Mouse (Mus musculus) lung, postnatal 0 days (tissue): Measurements from ENCODE around the gene Tyk2. TPM values are rescaled to one million over a fixed set of nuclear protein-coding genes. Genes with fewer than 3 reads are reported as not detected.

Experiments
- ATAC-seq: fragments of 200-750 bp; cut with Nextera tagmentation; 2 replicates; pipeline ENCODE4 v1.8.0; 2017; ENCODE audit warnings: moderate library complexity
- DNase-seq: peaks from one replicate; pipeline ENCODE4 v3.0.0-alpha.2; 2016; ENCODE audit warnings: low spot score
- H3K27ac ChIP-seq: fragments of 300-500 bp; sonication (generic); 2 replicates; pipeline ENCODE4 v1.5.1; 2014; ENCODE audit warnings: antibody characterized with exemption, mild to moderate bottlenecking, low read length, mixed read lengths
- H3K27me3 ChIP-seq: fragments of 300-500 bp; sonication (generic); replicated peaks from 2 replicates; pipeline ENCODE4 v1.6.1; 2014; ENCODE audit warnings: low read length, mixed read lengths; ENCODE audit not compliant: insufficient read depth
- H3K36me3 ChIP-seq: fragments of 300-500 bp; sonication (generic); 2 replicates; pipeline ENCODE4 v1.6.1; 2014; ENCODE audit warnings: low read length, mixed read lengths; ENCODE audit not compliant: insufficient read depth
- H3K4me1 ChIP-seq: fragments of 300-500 bp; sonication (generic); 2 replicates; pipeline ENCODE4 v1.6.1; 2014; ENCODE audit warnings: antibody characterized with exemption, low read depth, low read length, mixed read lengths; ENCODE audit not compliant: insufficient read depth
- H3K4me2 ChIP-seq: fragments of 300-500 bp; sonication (generic); replicated peaks from 2 replicates; pipeline ENCODE4 v1.6.1; 2014; ENCODE audit warnings: low read depth, mild to moderate bottlenecking, low read length, moderate library complexity, mixed read lengths
- H3K4me3 ChIP-seq: fragments of 300-500 bp; sonication (generic); 2 replicates; pipeline ENCODE4 v1.5.1; 2014; ENCODE audit warnings: low read depth, low read length
- H3K9ac ChIP-seq: fragments of 300-500 bp; sonication (generic); replicated peaks from 2 replicates; pipeline ENCODE4 v1.6.1; 2014; ENCODE audit warnings: low read depth, mild to moderate bottlenecking
- H3K9me3 ChIP-seq: fragments of 300-500 bp; sonication (generic); 2 replicates; pipeline ENCODE4 v1.6.1; 2016; ENCODE audit warnings: low read length, mixed read lengths
- CTCF ChIP-seq: IDR thresholded peaks from 2 replicates; pipeline ENCODE4 v1.5.1; 2016; ENCODE audit warnings: antibody characterized with exemption, mild to moderate bottlenecking
- EP300 ChIP-seq: IDR thresholded peaks from 2 replicates; pipeline ENCODE4 v1.6.1; 2016; ENCODE audit warnings: antibody characterized with exemption, mild to moderate bottlenecking, control low read depth
- WGBS: fragments of 180-500 bp; shearing (Covaris S2); extraction: QIAGEN DNeasy Blood & Tissue Kit; methylation state at CpG from one replicate; pipeline ENCODE4 v1.1.7; 2014; 5-methylcytosine and 5-hydroxymethylcytosine counted together
- polyA plus RNA-seq: library from polyadenylated mRNA; unstranded; fragments of >200 nt; fragmentation: Nextera tagmentation; extraction: Ambion mirVana; gene quantifications from 2 replicates; pipeline ENCODE4 v1.2.1, GENCODE M21; 2015

The Tyk2 gene
- polyA plus RNA-seq, 1 experiment from 2014 or later, result 10.9 TPM

DNA sequence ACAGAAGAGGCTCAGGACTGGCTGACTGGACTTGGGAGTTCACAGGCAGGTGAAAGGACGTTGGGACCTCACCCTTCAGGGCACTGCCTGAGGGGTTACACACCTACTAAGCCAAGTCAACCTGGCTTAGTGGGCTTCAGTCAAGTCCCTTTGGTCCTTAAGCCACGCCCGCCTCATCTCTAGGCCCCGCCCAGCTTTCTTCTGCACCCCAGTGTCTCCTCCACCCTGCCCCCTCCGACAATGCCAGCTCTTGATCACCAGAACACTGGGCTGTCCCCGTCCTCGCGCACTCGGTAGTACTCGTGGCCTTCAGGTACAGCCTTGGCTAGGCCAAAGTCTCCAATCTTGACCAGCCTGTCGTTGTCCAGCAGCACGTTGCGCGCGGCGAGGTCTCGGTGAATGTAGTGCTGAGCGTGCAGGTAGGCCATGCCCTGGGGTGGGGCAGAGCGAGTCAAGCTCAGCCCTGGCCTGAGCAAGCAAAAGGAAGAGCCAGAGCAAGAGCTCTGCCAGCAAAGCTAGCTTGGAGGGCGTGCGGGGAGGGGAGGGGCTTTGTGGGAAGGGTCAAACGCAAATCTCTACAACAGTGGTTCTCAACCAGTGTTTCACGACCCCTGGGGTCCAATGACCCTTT, 23.3 kb downstream of the Tyk2 start:
- ATAC-seq, result no peak
- no peak for DNase-seq

DNA sequence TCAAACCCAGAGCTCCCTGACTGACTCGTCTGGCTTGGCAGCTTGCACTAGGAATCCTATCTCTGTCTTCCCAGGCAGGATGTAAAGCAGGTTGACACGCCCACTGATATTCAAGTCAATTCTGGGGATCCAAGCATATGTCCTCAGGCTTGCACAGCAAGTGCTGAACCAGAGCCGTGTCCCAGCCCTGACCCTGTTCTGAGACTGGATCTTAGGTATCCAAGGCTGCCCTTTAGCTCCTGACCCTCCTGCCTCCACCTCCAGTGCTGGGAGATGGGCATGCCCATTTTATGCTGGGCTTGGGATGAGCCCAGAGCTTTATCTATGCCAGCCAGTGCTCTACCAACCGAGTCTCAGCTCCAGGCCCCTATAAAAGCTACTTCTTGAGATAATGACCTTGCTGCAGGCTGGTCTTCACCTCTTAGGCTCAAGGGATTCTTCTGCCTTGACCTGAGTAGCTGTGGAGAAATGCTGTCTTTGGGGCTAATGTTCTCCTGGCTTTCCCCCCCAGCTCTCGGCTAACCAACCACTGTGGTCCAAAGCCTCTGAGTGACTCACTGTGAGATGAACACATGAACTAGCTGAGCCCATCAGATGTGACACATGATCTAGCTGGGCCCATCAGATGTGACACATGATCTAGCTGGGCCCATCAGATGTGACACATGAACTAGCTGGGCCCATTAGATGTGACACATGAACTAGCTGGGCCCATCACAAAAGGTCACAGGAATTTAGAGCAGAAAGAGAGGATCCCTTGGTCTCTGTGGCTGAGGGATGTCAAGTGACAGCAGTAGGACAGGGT, 25.1 kb downstream of the Tyk2 start:
- Histone ChIP-seq H3K36me3 (no peaks in the 10 kb centered on the region), H3K27me3 (no peaks in the 10 kb centered on the region), H3K9me3 (no peaks in the 10 kb centered on the region), H3K27ac (no peak overlapping the region), H3K4me2 (no peak overlapping the region), H3K4me1 (no peaks in the 10 kb centered on the region), H3K9ac (no peak overlapping the region), H3K4me3 (no peak overlapping the region)
- 76% methylated on average over 5 of the region's 5 CpGs for WGBS
- ATAC-seq (no peak), DNase-seq (no peak)
- TF ChIP-seq EP300 (no peak), CTCF (no peak)

More for the DNA sequence above, 23.3 kb downstream of the Tyk2 start:
- no peak overlapping the region for H3K9ac ChIP-seq
- H3K36me3 ChIP-seq, result no peaks in the 10 kb centered on the region
- no peaks in the 10 kb centered on the region for H3K4me1 ChIP-seq
- H3K4me3 ChIP-seq, result no peak overlapping the region
- WGBS, result 44% methylated on average over 23 of the region's 23 CpGs
- TF ChIP-seq EP300 (no peak), CTCF (no peak)
- H3K9me3 ChIP-seq, result no peaks in the 10 kb centered on the region
- no peak overlapping the region for H3K4me2 ChIP-seq
- no peak overlapping the region for H3K27ac ChIP-seq
- no peaks in the 10 kb centered on the region for H3K27me3 ChIP-seq

DNA sequence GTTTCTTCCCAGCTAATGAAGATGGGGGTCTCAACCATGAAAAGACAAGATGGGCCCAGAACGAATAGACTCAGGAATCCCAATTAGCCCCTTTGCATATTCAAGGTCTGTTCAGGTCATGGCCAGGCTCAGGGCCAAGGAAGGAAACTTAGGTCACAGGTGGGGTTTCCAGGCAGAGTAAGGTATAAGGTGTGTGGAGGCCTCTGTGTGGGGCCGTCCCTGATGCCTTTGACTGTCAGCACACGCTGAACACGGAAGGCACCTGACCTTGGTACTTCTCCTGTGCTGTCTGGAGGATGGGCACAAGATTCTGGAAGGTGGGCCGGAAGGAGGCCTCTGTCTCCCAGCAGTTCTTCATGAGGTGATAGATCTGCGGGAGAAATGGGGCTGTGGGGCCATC, 26.2 kb downstream of the Tyk2 start:
- no peaks in the 10 kb centered on the region for H3K4me1 ChIP-seq
- H3K9ac ChIP-seq, result no peak overlapping the region
- TF ChIP-seq CTCF (no peak), EP300 (no peak)
- no peaks in the 10 kb centered on the region for H3K27me3 ChIP-seq
- ATAC-seq, result no peak
- WGBS, result 89% methylated on average over 6 of the region's 6 CpGs
- H3K4me3 ChIP-seq, result no peak overlapping the region
- H3K9me3 ChIP-seq, result no peaks in the 10 kb centered on the region
- no peak overlapping the region for H3K27ac ChIP-seq
- H3K36me3 ChIP-seq, result no peaks in the 10 kb centered on the region
- no peak overlapping the region for H3K4me2 ChIP-seq
- DNase-seq, result no peak

DNA sequence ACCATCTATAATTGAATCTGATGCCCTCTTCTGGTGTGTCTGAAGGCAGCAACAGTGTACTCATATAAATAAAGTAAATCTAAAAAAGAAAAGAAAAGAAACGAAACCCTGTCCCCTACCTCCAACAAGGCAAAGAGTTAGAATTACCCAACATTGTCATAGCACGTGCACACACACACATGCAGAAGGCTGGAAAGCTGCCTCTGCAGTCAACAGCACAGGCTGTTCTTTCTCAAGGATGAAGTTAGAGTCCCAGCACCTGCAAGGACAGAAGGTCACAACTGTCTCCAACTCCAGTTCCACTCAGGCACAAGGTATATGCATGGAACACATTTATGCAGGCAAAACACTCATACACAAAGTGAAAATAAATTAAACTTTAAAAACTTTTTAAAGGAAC, 29.0 kb downstream of the Tyk2 start:
- no peaks in the 10 kb centered on the region for H3K36me3 ChIP-seq
- H3K4me2 ChIP-seq, result no peak overlapping the region
- H3K4me3 ChIP-seq, result no peak overlapping the region
- TF ChIP-seq EP300, result no peak
- TF ChIP-seq CTCF, result no peak
- H3K4me1 ChIP-seq, result no peaks in the 10 kb centered on the region
- no peaks in the 10 kb centered on the region for H3K9me3 ChIP-seq
- ATAC-seq, result no peak
- H3K27me3 ChIP-seq, result no peaks in the 10 kb centered on the region
- no peak overlapping the region for H3K9ac ChIP-seq
- WGBS, result 87% methylated on average over 2 of the region's 2 CpGs
- DNase-seq, result no peak
- H3K27ac ChIP-seq, result no peak overlapping the region

DNA sequence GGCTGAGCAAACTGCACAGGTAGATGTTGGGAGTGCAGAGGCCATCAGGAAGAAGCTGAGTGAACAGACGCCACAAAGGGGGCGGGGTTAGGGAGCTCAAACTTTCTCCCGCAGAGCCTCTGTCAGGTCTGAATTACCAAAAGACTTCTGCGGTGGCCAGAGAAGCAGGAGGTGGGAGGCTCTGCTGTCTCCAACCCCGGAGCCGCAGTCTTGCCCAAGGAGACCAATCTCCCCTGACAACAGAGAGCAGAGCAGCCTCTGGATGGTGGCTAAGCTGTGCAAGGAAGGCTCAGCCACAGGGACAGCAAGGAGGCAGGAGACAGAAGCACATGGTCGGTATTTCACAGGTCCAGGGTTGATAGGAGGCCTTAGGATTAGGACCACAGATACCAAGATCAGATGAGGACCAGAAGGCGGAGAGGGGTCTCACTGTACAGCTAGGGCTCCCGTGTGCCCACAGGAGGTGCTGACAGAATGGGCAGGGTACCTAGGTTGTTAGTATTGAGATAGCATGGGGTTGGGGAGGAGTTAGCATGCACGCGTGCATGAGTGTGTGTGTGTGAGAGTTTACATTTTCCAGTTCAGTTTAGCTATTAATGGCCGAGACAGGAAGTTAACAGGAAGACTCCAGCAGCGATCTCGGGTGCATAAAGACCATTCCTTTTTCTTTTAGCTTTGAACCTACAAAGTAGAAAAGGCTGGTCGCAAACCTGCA, 30.4 kb downstream of the Tyk2 start:
- 33% methylated on average over 15 of the region's 15 CpGs for WGBS
- H3K9me3 ChIP-seq, result no peaks in the 10 kb centered on the region
- H3K27ac ChIP-seq, result no peak overlapping the region
- no peak overlapping the region for H3K9ac ChIP-seq
- ATAC-seq (no peak), DNase-seq (no peak)
- no peak overlapping the region for H3K4me3 ChIP-seq
- H3K36me3 ChIP-seq, result no peaks in the 10 kb centered on the region
- H3K4me1 ChIP-seq, result no peaks in the 10 kb centered on the region
- no peak for TF ChIP-seq CTCF
- TF ChIP-seq EP300, result no peak
- H3K4me2 ChIP-seq, result no peak overlapping the region
- H3K27me3 ChIP-seq, result no peaks in the 10 kb centered on the region

DNA sequence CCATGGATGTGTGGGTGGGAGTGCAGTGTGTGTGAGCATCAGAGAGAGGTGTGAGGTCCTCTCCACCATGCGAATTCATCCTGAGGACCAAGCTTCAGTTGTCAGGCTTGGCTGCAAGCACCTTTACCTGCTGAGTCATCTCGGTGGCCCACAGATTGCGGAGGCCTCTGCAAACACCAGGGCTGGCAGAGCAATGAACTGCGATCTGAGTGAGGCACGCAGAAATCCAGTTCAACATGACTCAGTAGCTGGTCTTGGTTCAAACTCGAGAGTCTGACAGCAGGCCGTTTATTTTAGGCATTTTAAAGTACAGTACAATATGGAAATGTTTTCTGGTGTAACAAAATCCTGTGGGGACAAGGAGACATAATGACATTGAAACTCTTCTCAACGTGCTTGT, 33.2 kb downstream of the Tyk2 start:
- no peak overlapping the region for H3K4me2 ChIP-seq
- no peak overlapping the region for H3K27ac ChIP-seq
- H3K4me1 ChIP-seq, result no peaks in the 10 kb centered on the region
- no peak overlapping the region for H3K9ac ChIP-seq
- DNase-seq, result peak; percentile 14
- H3K27me3 ChIP-seq, result no peaks in the 10 kb centered on the region
- H3K9me3 ChIP-seq, result no peaks in the 10 kb centered on the region
- no peaks in the 10 kb centered on the region for H3K36me3 ChIP-seq
- TF ChIP-seq EP300, result no peak
- TF ChIP-seq CTCF, result no peak
- no peak overlapping the region for H3K4me3 ChIP-seq
- 69% methylated on average over 8 of the region's 8 CpGs for WGBS
- ATAC-seq, result no peak
